Mouse (Mus musculus) neural tube, embryonic 13.5 days (tissue): ENCODE data around the gene Fam43a. TPM values are rescaled to one million over a fixed set of nuclear protein-coding genes. Genes with fewer than 3 reads are reported as not detected.

Source experiments
- ATAC-seq: fragments of 200-750 bp; cut with Nextera tagmentation; 2 replicates; pipeline ENCODE4 v1.8.0; 2017; ENCODE audit warnings: low read depth, mild to moderate bottlenecking, moderate TSS enrichment, moderate library complexity
- H3K27ac ChIP-seq: fragments of 300-500 bp; sonication (generic); replicated peaks from 2 replicates; pipeline ENCODE4 v1.5.1; 2015; ENCODE audit warnings: moderate library complexity, mild to moderate bottlenecking, inconsistent platforms
- H3K27me3 ChIP-seq: fragments of 300-500 bp; sonication (generic); 2 replicates; pipeline ENCODE4 v1.6.1; 2015; ENCODE audit warnings: mild to moderate bottlenecking, inconsistent platforms
- H3K36me3 ChIP-seq: fragments of 300-500 bp; sonication (generic); 2 replicates; pipeline ENCODE4 v1.6.1; 2015; ENCODE audit warnings: mild to moderate bottlenecking, inconsistent platforms
- H3K4me1 ChIP-seq: fragments of 300-500 bp; sonication (generic); replicated peaks from 2 replicates; pipeline ENCODE4 v1.6.1; 2015; ENCODE audit warnings: inconsistent platforms
- H3K4me2 ChIP-seq: fragments of 300-500 bp; sonication (generic); 2 replicates; pipeline ENCODE4 v1.6.1; 2015; ENCODE audit warnings: inconsistent platforms, mild to moderate bottlenecking, moderate library complexity
- H3K4me3 ChIP-seq: fragments of 300-500 bp; sonication (generic); 2 replicates; pipeline ENCODE4 v1.5.1; 2015; ENCODE audit warnings: mild to moderate bottlenecking, inconsistent platforms
- H3K9ac ChIP-seq: fragments of 300-500 bp; sonication (generic); 2 replicates; pipeline ENCODE4 v1.6.1; 2015; ENCODE audit warnings: moderate library complexity, mild to moderate bottlenecking, inconsistent platforms
- H3K9me3 ChIP-seq: fragments of 300-500 bp; sonication (generic); 2 replicates; pipeline ENCODE4 v1.6.1; 2016; ENCODE audit warnings: inconsistent platforms
- WGBS: fragments of 180-500 bp; shearing (Covaris S2); methylation state at CpG from one replicate; pipeline ENCODE4 v1.1.7; 2015; 5-methylcytosine and 5-hydroxymethylcytosine counted together
- polyA plus RNA-seq: library from polyadenylated mRNA; unstranded; fragments of >200 nt; fragmentation: Nextera tagmentation; extraction: Ambion mirVana; gene quantifications from 2 replicates; pipeline ENCODE4 v1.2.1, GENCODE M21; 2015

The Fam43a gene
- polyA plus RNA-seq, 1 experiment from 2014 or later, result 20.2 TPM

DNA sequence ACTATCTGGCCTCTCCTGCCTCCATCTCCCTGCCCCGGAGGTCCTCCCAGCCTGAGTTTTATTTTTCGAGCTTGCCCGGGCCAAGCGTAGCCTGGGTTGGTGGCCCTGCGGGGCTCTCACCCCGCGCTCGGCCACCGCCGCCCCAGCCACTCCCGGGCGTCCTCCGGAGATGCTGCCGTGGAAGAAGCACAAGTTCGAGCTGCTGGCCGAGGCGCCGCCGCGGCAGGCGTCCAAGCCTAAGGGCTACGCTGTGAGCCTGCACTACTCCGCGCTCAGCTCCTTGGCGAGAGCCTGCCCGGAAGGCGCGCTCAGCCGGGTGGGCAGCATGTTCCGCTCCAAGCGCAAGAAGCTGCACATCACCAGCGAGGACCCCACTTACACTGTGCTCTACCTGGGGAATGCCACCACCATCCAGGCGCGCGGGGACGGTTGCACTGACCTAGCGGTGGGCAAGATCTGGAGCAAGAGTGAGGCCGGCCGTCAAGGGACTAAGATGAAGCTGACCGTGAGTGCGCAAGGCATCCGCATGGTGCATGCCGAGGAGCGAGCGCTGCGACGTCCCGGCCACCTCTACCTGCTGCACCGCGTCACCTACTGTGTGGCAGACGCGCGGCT lies 1.0 kb downstream of the Fam43a start:
- WGBS, result under 1% methylated on average over 53 of the region's 53 CpGs
- Histone ChIP-seq H3K9ac (peak overlapping the region; percentile 73), H3K4me3 (peak overlapping the region; percentile 57), H3K27me3 (peaks cover 23% of the 10 kb centered on the region), H3K27ac (peak overlapping the region; percentile 71), H3K4me1 (peaks cover 72% of the 10 kb centered on the region), H3K9me3 (no peaks in the 10 kb centered on the region), H3K4me2 (peak overlapping the region; percentile 95), H3K36me3 (no peaks in the 10 kb centered on the region)
- peak; percentile 36; the same call in 1 of the 2 replicates for ATAC-seq

DNA sequence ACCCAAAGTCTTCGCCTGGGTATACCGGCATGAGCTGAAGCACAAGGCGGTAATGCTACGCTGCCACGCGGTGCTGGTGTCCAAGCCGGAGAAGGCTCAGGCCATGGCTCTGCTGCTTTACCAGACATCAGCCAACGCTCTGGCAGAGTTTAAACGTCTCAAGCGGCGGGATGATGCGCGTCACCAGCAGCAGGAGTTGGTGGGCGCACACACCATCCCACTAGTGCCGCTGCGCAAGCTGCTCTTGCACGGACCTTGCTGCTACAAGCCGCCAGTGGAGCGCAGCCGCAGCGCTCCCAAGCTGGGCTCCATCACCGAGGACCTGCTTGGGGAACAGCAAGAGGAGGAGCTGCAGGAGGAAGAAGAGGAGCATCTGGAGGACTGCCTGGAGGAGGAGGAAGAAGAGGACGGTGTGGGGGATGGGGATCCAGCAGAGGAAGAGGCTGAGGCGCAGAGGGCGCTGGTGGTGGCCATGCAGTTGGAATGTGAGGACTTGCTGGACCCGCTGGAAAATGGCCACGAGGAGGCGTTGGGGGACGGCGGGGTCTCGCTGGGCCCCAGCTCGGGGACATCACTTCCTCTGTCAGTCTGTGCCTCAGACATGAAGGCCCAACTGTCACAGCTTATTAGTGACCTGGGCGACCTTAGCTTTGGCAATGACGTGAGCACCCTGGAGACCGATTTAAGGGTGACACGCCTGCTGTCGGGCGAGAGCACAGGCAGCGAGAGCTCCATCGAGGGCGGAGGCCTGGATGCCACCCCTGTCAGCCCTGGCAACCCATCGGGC lies 1.7 kb downstream of the Fam43a start:
- peaks cover 74% of the 10 kb centered on the region for H3K4me1 ChIP-seq
- peak overlapping the region; percentile 57 for H3K4me3 ChIP-seq
- H3K27ac ChIP-seq, result peak overlapping the region; percentile 71
- WGBS, result 9% methylated on average over 42 of the region's 42 CpGs
- ATAC-seq, result no peak
- no peaks in the 10 kb centered on the region for H3K9me3 ChIP-seq
- no peaks in the 10 kb centered on the region for H3K36me3 ChIP-seq
- peaks cover 18% of the 10 kb centered on the region for H3K27me3 ChIP-seq
- peak overlapping the region; percentile 73 for H3K9ac ChIP-seq
- H3K4me2 ChIP-seq, result peak overlapping the region; percentile 95

DNA sequence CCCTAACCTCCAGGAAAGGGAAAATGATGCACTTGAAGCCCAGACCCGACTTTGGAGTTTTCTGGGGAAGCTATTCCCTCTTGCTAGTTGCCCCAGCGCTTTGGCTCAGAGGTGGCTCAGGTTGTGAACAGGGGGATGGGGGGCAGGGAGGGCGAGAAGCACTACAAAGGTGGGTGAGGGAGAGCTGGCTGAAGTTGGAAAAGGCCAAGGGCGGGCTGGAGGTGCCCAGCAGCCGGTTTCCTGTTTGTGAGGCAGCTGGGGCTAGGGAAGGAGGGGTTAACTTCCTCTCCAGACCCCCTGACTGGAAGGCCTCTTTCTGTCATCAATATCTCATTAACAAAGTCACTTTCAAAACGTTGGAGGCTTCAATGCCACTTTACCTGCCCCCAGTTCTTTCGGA lies 2.4 kb downstream of the Fam43a start:
- peaks cover 68% of the 10 kb centered on the region for H3K4me1 ChIP-seq

DNA sequence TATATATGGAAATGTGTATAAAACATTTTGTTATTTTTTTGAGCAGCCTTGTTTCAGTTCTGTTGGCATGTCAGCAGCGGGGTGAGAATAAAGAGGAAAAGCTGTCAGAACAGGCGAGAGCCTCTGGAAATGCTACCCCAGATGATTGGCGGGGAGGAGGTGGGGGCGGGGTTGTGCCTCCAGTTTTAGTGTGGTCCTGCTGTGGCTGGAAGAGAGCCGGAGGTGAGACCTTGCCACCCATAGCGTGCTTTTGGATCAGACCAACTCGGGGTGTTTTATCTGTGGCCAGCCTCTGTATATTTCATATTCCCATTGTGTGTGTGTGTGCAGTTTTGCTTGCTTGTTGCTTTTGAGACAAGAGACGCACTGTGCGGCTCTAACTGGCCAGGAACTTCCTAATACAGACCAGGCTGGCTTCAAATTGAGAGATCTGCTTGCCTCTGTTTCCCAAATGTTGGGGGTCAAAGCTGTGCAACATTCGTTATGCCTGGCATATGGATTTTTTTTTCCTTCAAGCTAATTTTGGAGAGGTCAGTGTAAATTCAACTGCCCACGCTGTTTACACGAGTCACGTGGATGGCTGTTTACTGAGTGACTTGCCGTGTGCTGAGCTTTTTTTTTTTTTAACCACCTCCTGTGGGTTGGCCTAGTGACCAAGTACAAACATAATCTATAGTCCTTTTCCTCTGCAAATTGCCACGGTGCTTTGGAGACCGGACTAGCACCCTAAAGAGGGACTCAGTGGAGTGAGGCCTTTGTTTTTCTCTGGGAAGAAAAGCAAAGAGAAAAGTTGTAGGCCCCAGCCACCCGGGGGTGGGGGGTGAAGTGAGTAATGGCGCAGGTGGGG lies 3.4 kb downstream of the Fam43a start:
- Histone ChIP-seq H3K27ac (peak overlapping the region; percentile 65; the same call in 1 of the 2 replicates), H3K4me2 (peak overlapping the region; percentile 95), H3K27me3 (peaks cover 18% of the 10 kb centered on the region), H3K9me3 (no peaks in the 10 kb centered on the region), H3K4me1 (peaks cover 61% of the 10 kb centered on the region), H3K9ac (peak overlapping the region; percentile 47), H3K36me3 (no peaks in the 10 kb centered on the region), H3K4me3 (peak overlapping the region; percentile 57)
- ATAC-seq, result no peak
- WGBS, result 18% methylated on average over 18 of the region's 18 CpGs

More for the DNA sequence above, 2.4 kb downstream of the Fam43a start:
- Histone ChIP-seq H3K27ac (peak overlapping the region; percentile 71), H3K27me3 (peaks cover 18% of the 10 kb centered on the region), H3K9me3 (no peaks in the 10 kb centered on the region), H3K36me3 (no peaks in the 10 kb centered on the region), H3K9ac (peak overlapping the region; percentile 73), H3K4me2 (peak overlapping the region; percentile 95), H3K4me3 (peak overlapping the region; percentile 57)
- ATAC-seq, result no peak
- 13% methylated on average over 7 of the region's 7 CpGs for WGBS

DNA sequence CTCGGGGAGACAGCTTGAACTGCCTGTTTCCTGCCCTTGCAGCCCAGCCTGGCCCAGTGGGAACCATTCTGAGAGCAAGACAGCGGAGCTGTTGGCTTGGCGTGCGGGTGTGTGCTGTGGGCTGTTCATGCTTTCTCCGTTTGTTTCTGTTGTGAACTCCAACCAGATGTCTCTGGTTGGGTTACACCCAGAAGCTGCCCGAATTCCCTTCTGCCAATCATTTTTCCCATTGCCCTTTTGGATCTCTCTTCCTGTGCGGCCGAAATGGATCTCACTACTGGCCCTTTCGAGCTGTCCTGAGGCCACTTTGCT lies 4.0 kb downstream of the Fam43a start:
- WGBS, result 29% methylated on average over 9 of the region's 9 CpGs
- Histone ChIP-seq H3K36me3 (no peaks in the 10 kb centered on the region), H3K4me3 (0 out of 2 replicates have a peak overlapping the region, but pooled peaks have one; percentile 57), H3K9ac (peak overlapping the region; percentile 47; the same call in 1 of the 2 replicates), H3K4me1 (peaks cover 61% of the 10 kb centered on the region), H3K9me3 (no peaks in the 10 kb centered on the region), H3K27me3 (peaks cover 23% of the 10 kb centered on the region), H3K4me2 (peak overlapping the region; percentile 95), H3K27ac (peak overlapping the region; percentile 65; the same call in 1 of the 2 replicates)
- ATAC-seq, result no peak

DNA sequence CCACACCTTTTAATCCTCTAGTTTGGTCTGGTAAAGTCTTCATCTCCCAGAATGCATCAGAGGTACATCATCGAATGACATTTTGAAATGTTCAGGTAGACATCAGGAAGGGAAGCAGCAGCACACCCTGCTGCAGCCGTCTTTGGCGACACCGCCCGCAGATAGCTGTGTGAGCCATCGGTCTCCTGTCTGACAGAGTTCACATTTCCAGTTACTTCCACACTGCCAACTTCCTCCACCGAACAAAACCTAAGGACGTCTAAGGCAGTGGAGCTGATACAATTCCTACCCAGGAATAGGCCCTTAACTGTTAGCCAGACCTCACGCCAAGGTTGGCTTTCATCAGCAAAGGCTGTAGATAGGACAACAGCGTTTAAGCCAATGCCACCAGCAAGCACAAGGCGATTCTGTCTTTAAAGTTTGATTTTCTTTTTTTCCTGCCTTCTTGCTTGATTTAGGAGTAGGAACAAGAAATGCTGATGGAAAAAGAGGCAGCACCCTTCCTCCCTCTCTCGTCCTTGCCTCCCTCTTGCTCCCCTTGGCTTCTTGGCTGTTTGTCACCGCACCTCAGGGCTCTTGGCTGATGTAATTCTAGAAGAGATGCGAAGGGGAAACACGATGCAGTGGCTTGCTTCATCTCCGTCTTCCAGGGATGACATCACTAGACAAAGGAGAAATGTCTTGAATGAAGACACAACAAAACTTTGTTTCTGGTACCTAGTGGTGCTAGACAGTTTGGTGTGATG lies 4.7 kb downstream of the Fam43a start:
- no peak for ATAC-seq
- Histone ChIP-seq H3K4me3 (no peak overlapping the region), H3K27me3 (peaks cover 23% of the 10 kb centered on the region), H3K36me3 (no peaks in the 10 kb centered on the region), H3K9me3 (no peaks in the 10 kb centered on the region), H3K27ac (no peak overlapping the region), H3K4me2 (no peak overlapping the region; the same call in 1 of the 2 replicates), H3K9ac (no peak overlapping the region), H3K4me1 (peaks cover 59% of the 10 kb centered on the region)
- 75% methylated on average over 16 of the region's 16 CpGs for WGBS

DNA sequence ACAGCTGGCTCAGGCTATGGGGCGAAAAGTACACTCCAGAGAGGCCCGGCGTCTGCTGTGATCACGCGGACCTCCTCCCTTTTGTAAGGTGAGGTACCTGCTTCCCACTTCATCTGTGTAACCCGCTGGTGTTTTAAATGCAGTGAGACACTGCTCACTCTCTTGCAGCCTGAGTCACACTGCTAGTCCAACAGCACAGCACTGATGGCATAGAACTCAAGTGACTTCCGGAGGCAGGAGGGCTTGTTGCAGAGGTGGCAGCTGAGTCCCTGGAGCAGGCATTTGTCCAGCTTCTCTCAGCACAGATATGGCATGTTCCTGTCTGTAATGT lies 5.2 kb downstream of the Fam43a start:
- no peak overlapping the region for H3K9ac ChIP-seq
- 76% methylated on average over 7 of the region's 7 CpGs for WGBS
- H3K27me3 ChIP-seq, result peaks cover 23% of the 10 kb centered on the region
- no peak overlapping the region for H3K4me3 ChIP-seq
- peaks cover 56% of the 10 kb centered on the region for H3K4me1 ChIP-seq
- no peak overlapping the region for H3K27ac ChIP-seq
- no peak overlapping the region for H3K4me2 ChIP-seq
- ATAC-seq, result no peak
- H3K36me3 ChIP-seq, result no peaks in the 10 kb centered on the region
- no peaks in the 10 kb centered on the region for H3K9me3 ChIP-seq

DNA sequence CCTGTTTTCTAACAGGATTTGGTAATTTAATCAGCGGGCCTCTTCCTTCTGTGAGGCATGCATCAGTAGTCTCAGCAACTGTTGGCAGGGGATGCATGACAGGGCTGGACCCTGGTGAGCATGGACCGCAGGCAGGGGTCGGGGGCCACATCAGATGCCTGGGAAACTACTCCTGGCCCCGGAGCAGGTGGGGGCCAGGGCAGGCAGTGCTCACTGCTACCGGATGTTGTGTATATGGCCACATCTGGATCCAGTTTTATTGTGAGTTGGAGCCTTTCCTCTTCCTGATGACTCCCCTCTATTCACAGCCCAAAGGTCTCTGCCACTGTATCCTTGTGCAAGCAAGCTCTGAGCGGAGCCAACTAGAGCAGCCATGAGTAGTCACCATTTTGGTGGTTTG lies 6.0 kb downstream of the Fam43a start:
- Histone ChIP-seq H3K4me1 (peaks cover 48% of the 10 kb centered on the region), H3K9ac (no peak overlapping the region), H3K4me2 (no peak overlapping the region), H3K27ac (no peak overlapping the region), H3K36me3 (no peaks in the 10 kb centered on the region), H3K9me3 (no peaks in the 10 kb centered on the region), H3K4me3 (no peak overlapping the region), H3K27me3 (peaks cover 20% of the 10 kb centered on the region)
- 69% methylated on average over 6 of the region's 6 CpGs for WGBS
- ATAC-seq, result no peak

DNA sequence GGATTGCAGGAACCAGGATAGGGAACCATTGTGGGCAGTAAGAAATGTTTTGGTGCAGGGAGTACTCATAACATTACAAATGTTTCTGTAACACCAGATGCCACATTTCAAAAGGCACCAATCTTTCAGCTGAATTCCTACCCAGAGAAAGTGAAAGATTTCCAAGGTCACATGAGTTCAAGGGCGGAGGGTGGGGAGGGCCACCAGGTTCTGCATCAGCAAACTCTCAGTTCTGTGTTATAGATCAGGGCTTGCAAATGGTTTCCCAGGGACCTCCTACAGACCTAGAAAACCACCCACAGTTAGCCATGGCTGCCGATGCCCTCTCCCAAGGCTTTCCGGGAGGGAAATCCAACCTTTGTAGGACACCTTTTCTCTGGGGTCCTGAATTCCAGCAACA lies 8.3 kb downstream of the Fam43a start:
- Histone ChIP-seq H3K4me1 (peaks cover 25% of the 10 kb centered on the region), H3K27me3 (peaks cover 5% of the 10 kb centered on the region; the same call in 1 of the 2 replicates), H3K27ac (no peak overlapping the region), H3K4me2 (no peak overlapping the region), H3K4me3 (no peak overlapping the region), H3K9me3 (no peaks in the 10 kb centered on the region), H3K36me3 (no peaks in the 10 kb centered on the region), H3K9ac (no peak overlapping the region)
- ATAC-seq, result no peak
- 91% methylated on average over 3 of the region's 3 CpGs for WGBS

DNA sequence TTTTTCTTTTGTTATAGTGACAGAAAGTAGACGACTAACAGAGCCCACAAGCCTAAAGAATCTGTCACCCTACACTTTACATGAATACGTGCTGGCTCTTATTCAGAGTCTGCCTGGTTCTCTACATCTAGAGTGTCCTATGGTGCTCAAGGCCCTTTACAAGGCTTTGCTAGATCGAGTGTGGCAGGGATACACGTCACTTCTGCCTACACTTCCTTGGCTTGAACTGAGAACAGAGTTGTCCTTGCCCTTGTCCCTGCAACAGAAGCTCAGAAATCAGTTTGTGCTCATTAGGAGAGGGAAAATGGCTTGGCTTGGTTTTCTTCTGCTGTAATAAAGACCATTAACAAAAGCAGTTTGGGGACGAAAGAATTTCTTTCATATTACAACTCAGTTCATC lies 11.8 kb downstream of the Fam43a start:
- ATAC-seq, result no peak
- H3K4me3 ChIP-seq, result no peak overlapping the region
- no peaks in the 10 kb centered on the region for H3K9me3 ChIP-seq
- H3K9ac ChIP-seq, result no peak overlapping the region
- peaks cover 5% of the 10 kb centered on the region; the same call in 1 of the 2 replicates for H3K27me3 ChIP-seq
- no peak overlapping the region for H3K27ac ChIP-seq
- no peak overlapping the region for H3K4me2 ChIP-seq
- WGBS, result 84% methylated on average over 5 of the region's 5 CpGs
- H3K36me3 ChIP-seq, result no peaks in the 10 kb centered on the region
- peaks cover 15% of the 10 kb centered on the region; the same call in 1 of the 2 replicates for H3K4me1 ChIP-seq

DNA sequence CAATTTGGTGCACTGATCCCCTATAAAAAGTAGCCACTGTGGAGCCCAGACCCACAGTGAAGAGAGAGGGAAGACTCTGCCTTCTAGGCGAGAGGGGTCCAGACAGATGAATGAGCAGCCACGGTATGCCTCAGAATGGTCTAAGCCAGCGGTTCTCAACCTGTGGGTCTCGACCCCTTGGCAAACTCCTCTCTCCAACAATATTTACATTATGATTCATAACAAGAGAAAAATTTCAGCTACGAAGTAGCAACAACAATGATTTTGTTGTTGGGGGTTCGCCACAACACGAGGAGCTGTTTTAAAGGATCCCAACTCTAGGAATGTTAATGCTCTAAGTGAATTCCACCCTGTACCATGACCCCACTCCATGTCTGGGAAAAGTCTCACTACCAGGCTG lies 13.6 kb downstream of the Fam43a start:
- Histone ChIP-seq H3K4me1 (peaks cover 15% of the 10 kb centered on the region; the same call in 1 of the 2 replicates), H3K4me2 (no peak overlapping the region), H3K4me3 (no peak overlapping the region), H3K27me3 (peaks cover 4% of the 10 kb centered on the region; the same call in 1 of the 2 replicates), H3K27ac (no peak overlapping the region), H3K9me3 (no peaks in the 10 kb centered on the region), H3K36me3 (no peaks in the 10 kb centered on the region), H3K9ac (no peak overlapping the region)
- WGBS, result 74% methylated on average over 7 of the region's 7 CpGs
- no peak for ATAC-seq
